Mouse (Mus musculus) stomach, postnatal 0 days (tissue): ENCODE measurements at regions not wholly inside any gene's neighbourhood (a gene's known extent, or its start where the extent isn't known, plus 50 kb on each side); places are given as distances from the start of the nearest gene placed in this dataset.

ENCODE experiments used
- CTCF ChIP-seq: IDR thresholded peaks from 2 replicates; pipeline ENCODE4 v1.5.1; 2016; ENCODE audit warnings: antibody characterized with exemption, low read depth, mild to moderate bottlenecking, moderate library complexity
- EP300 ChIP-seq: optimal IDR thresholded peaks from 2 replicates; pipeline ENCODE3; 2016; ENCODE audit warnings: antibody characterized with exemption

DNA sequence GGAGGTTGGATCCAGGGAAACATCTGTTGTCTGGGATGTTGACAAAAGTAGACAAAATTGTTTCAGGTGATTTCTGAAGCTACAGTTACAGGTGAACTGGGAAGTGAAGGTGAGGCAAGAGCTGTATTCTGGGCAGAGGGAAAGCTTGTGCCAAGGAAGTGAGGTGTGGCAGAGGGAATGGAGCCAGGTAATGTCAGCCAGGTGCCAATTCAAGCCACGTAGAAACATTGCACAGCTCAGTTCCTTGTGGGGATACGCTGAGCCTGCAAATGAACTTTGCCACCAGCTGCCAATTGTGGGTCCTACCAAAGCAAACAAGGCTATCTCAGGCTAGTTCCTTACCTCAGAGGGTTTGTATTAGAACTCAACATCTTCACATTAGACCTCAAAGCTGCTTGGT is 410.1 kb downstream of the Fgf9 start:
- TF ChIP-seq CTCF (no peak), EP300 (no peak)
